Mouse (Mus musculus) ES-E14 (cell line): ENCODE measurements at regions not wholly inside any gene's neighbourhood (a gene's known extent, or its start where the extent isn't known, plus 50 kb on each side); places are given as distances from the start of the nearest gene placed in this dataset.
A peak's percentile ranks its signal among the peaks of the same experiment; 100 is the strongest.

Experiments used
- DNase-seq: peaks from one replicate; pipeline ENCODE4 v3.0.0-alpha.2; 2013; ENCODE audit warnings: low read depth, low spot score
- H3K27ac ChIP-seq: 2 replicates; pipeline ENCODE4 v1.5.1; 2012; ENCODE audit warnings: low read depth, mild to moderate bottlenecking, low read length, moderate library complexity, mixed read lengths; ENCODE audit not compliant: poor library complexity, insufficient read depth, severe bottlenecking
- H3K36me3 ChIP-seq: 2 replicates; pipeline ENCODE4 v1.6.1; 2012; ENCODE audit warnings: mild to moderate bottlenecking, low read length, moderate library complexity, mixed read lengths; ENCODE audit not compliant: control insufficient read depth, poor library complexity, insufficient read depth, severe bottlenecking
- H3K4me1 ChIP-seq, 2 experiments: fragments of 150-350 bp in 1 of 2; sonication (generic) in 1 of 2; 2 replicates each; pipeline ENCODE4 v1.6.1; 2012; ENCODE audit warnings: low read length in 2 of 2, mild to moderate bottlenecking in 1 of 2, mixed read lengths in 1 of 2; ENCODE audit not compliant: control insufficient read depth in 2 of 2, insufficient read depth in 2 of 2, poor library complexity in 1 of 2
- H3K4me3 ChIP-seq, 2 experiments: fragments of 150-350 bp in 1 of 2; sonication (generic) in 1 of 2; 2 replicates each; pipeline ENCODE4 v1.5.1; 2012; ENCODE audit warnings: low read length in 2 of 2, low read depth in 1 of 2, mild to moderate bottlenecking in 1 of 2, mixed read lengths in 1 of 2; ENCODE audit not compliant: insufficient read depth in 1 of 2, poor library complexity in 1 of 2, severe bottlenecking in 1 of 2
- H3K9ac ChIP-seq: 2 replicates; pipeline ENCODE4 v1.6.1; 2012; ENCODE audit warnings: low read depth, mild to moderate bottlenecking, low read length, mixed read lengths; ENCODE audit not compliant: poor library complexity, insufficient read depth, severe bottlenecking
- H3K9me3 ChIP-seq: fragments of 150-350 bp; sonication (generic); 2 replicates; pipeline ENCODE4 v1.6.1; 2012; ENCODE audit warnings: low read depth, mild to moderate bottlenecking, low read length; ENCODE audit not compliant: control insufficient read depth, insufficient read depth
- CHD2 ChIP-seq: IDR thresholded peaks from 2 replicates; pipeline ENCODE4 v1.6.1; 2014; ENCODE audit warnings: mild to moderate bottlenecking, low read depth, low read length, inconsistent platforms
- HCFC1 ChIP-seq: IDR thresholded peaks from 2 replicates; pipeline ENCODE4 v1.6.1; 2012; ENCODE audit warnings: low read length, inconsistent platforms, borderline replicate concordance; ENCODE audit not compliant: insufficient read depth
- MAFK ChIP-seq: IDR thresholded peaks from 2 replicates; pipeline ENCODE4 v1.6.1; 2014; ENCODE audit warnings: mild to moderate bottlenecking, low read depth, low read length, inconsistent platforms; ENCODE audit not compliant: insufficient read depth
- ZC3H11A ChIP-seq: IDR thresholded peaks from 2 replicates; pipeline ENCODE4 v1.6.1; 2012; ENCODE audit warnings: low read depth, mild to moderate bottlenecking, inconsistent platforms, low read length, borderline replicate concordance
- ZNF384 ChIP-seq: IDR thresholded peaks from 2 replicates; pipeline ENCODE4 v1.6.1; 2012; ENCODE audit warnings: low read depth, low read length, inconsistent platforms
- in situ Hi-C, 2 experiments: fragments of 600-800 bp; cut with MboI; formaldehyde crosslinking; loops; one replicate each; pipeline ENCODE4 v1.15.1; 2025; ENCODE audit warnings: low sequenced_read_pairs in 2 of 2, inconsistent platforms in 1 of 2; ENCODE audit not compliant: unreplicated experiment in 2 of 2

DNA sequence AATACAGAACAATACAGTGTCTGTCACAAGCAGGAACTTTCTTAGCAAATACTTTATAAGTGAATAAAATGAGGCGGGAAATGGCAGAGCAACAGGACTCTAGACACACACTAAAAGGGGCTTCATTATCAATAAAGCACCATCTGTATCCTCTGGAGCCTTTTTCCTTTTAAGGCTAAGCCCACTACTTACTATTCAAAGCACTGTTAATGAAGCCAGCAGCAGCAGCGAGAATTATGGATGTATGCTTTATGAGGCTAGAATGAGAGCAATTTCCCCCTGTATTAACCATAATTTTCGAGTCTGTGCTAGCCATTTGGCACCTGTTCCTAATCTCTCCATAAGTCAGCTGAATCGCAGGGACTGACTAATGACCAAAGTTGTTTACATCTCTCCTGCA, 169.1 kb upstream of the Cenpq start:
- H3K36me3 ChIP-seq: no peaks in the 10 kb centered on the region
- no peak for DNase-seq
- H3K4me3 ChIP-seq: no peak overlapping the region
- no peak for TF ChIP-seq ZC3H11A
- TF ChIP-seq HCFC1: no peak
- TF ChIP-seq ZNF384: no peak
- no peak for TF ChIP-seq MAFK
- no peak for TF ChIP-seq CHD2
- H3K4me1 ChIP-seq: no peaks in the 10 kb centered on the region
- no peaks in the 10 kb centered on the region for H3K9me3 ChIP-seq
- H3K9ac ChIP-seq: no peak overlapping the region
- in situ Hi-C loops: no loop called here
- no peak overlapping the region for H3K27ac ChIP-seq

- in situ Hi-C loops: no loop called here
- no peak overlapping the region for H3K9ac ChIP-seq
- no peaks in the 10 kb centered on the region for H3K9me3 ChIP-seq
- TF ChIP-seq CHD2 (no peak), MAFK (no peak), ZC3H11A (no peak), HCFC1 (no peak), ZNF384 (no peak)
- no peak overlapping the region for H3K27ac ChIP-seq
- H3K36me3 ChIP-seq: no peaks in the 10 kb centered on the region
- no peaks in the 10 kb centered on the region for H3K4me1 ChIP-seq
- peak; percentile 11 for DNase-seq
- no peak overlapping the region for H3K4me3 ChIP-seq
These were observed 136.0 kb upstream of the Cenpq start for GRCm38 (mm10) chr17:41070874-41071273.
